Mouse (Mus musculus) megakaryocyte, embryonic 14.5 days (primary cell): ENCODE data around the gene Fignl1.

Source experiments
- FLI1 ChIP-seq: IDR thresholded peaks from 2 replicates; pipeline ENCODE4 v1.6.1; 2012; ENCODE audit warnings: low read length, inconsistent platforms, mixed read lengths
- GATA1 ChIP-seq: IDR thresholded peaks from 3 replicates; pipeline ENCODE4 v1.6.1; 2012; ENCODE audit warnings: mixed read lengths, low read length, inconsistent platforms, borderline replicate concordance

- TF ChIP-seq FLI1, result no peak
- TF ChIP-seq GATA1, result no peak
Measured at GRCm38 (mm10) chr11:11809404-11810175, 828 bp upstream of the Fignl1 start.
